9 mouse cellular contexts compared by ENCODE assay signal in the genomic region with DNA sequence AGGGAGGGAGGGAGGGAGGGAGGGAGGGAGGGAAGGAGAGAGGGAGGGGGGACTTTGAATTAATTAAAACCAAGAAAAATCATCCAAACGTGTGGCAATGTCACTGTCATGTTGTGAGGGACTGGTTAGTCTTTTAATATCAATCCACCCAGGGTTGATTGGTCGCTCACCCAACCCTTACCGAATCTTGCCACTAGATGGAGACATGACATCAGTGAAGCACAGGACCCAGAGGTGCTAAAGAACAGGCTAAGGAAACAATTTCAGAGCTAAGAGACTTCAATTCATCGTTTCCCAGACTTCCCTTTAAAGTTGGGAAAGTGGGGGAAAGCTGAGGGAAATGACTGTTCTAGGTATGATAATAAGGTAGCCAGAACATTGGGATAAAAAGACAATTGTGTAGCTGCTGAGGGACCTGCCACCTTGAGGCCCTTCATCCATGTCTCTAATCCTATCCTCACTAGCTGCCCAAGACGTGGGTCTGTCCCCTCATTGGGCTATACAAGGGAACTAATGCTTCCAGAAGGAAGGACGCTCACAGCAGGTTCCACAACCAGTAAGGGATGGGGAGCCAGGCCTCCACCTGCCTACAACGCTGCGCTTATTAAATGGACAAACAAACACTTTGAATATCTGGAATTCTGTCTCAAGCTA.
DNase-seq lines count a peak whose midpoint lies in the region; ATAC-seq lines count a peak whose summit lies in the region.
"Had no signal": no experiment of that assay in that cellular context is flagged by ENCODE, and none has a peak within 500 bp of the region (broad histone marks: within the 10 kb centered on the region; RNA-seq: fewer than 3 reads in every experiment).

No protein-coding gene starts in this region.

- H3K4me3 ChIP-seq in limb, embryonic 13.5 days, result no peak overlapping the region
- no peak overlapping the region for H3K4me3 ChIP-seq in midbrain, embryonic 15.5 days
- no peak overlapping the region for H3K4me3 ChIP-seq in stomach, embryonic 15.5 days (replicated peaks)
- H3K4me3 ChIP-seq: heart, embryonic 13.5 days had no signal

- no peak overlapping the region for H3K9ac ChIP-seq in limb, embryonic 13.5 days
- H3K9ac ChIP-seq in midbrain, embryonic 15.5 days, result no peak overlapping the region
- H3K9ac ChIP-seq in stomach, embryonic 15.5 days, result no peak overlapping the region
- H3K9ac ChIP-seq: heart, embryonic 13.5 days had no signal

- no peaks in the 10 kb centered on the region for H3K27me3 ChIP-seq in limb, embryonic 13.5 days
- no peaks in the 10 kb centered on the region for H3K27me3 ChIP-seq in midbrain, embryonic 15.5 days (replicated peaks)
- H3K27me3 ChIP-seq in stomach, embryonic 15.5 days (replicated peaks), result no peaks in the 10 kb centered on the region
- H3K27me3 ChIP-seq: heart, embryonic 13.5 days had no signal

- H3K4me2 ChIP-seq in limb, embryonic 13.5 days (replicated peaks), result no peak overlapping the region
- H3K4me2 ChIP-seq in midbrain, embryonic 15.5 days, result no peak overlapping the region
- H3K4me2 ChIP-seq in stomach, embryonic 15.5 days, result no peak overlapping the region
- H3K4me2 ChIP-seq: heart, embryonic 13.5 days had no signal

- peaks cover 1% of the 10 kb centered on the region; the same call in 1 of the 2 replicates for H3K4me1 ChIP-seq in limb, embryonic 13.5 days
- H3K4me1 ChIP-seq in midbrain, embryonic 15.5 days, result peaks cover 6% of the 10 kb centered on the region
- H3K4me1 ChIP-seq in stomach, embryonic 15.5 days, result no peaks in the 10 kb centered on the region

- H3K9me3 ChIP-seq in limb, embryonic 13.5 days, result no peaks in the 10 kb centered on the region
- H3K9me3 ChIP-seq in midbrain, embryonic 15.5 days, result no peaks in the 10 kb centered on the region
- H3K9me3 ChIP-seq in stomach, embryonic 15.5 days, result no peaks in the 10 kb centered on the region
- H3K9me3 ChIP-seq: heart, embryonic 13.5 days had no signal

- 48% methylated on average over 8 of the region's 8 CpGs for WGBS in limb, embryonic 13.5 days
- WGBS in midbrain, embryonic 15.5 days, result 36% methylated on average over 8 of the region's 8 CpGs
- WGBS in stomach, embryonic 15.5 days, result 39% methylated on average over 8 of the region's 8 CpGs

- ATAC-seq in limb, embryonic 13.5 days (ENCODE audit: low FRiP score, low read depth), result peak; percentile 73
- ATAC-seq in midbrain, embryonic 15.5 days (replicated peaks), result peak; percentile 80
- peak; percentile 56; the same call in 1 of the 2 replicates for ATAC-seq in stomach, embryonic 15.5 days (ENCODE audit: insufficient read depth, low FRiP score, low read depth)

- peak; percentile 58 to 67 for DNase-seq in B cell, adult 2 months
- peak; percentile 51 for DNase-seq in MEL-GATA-1-ER (ENCODE audit: extremely low read depth, low read depth)
- peak; percentile 80 to 85 for DNase-seq in cerebellum, postnatal 14 days
- peak; percentile 28 for DNase-seq in gastrocnemius, postnatal 14 days
- DNase-seq in kidney, adult 11 months, result peak; percentile 44

- intact Hi-C loops in gastrocnemius, postnatal 14 days (cut with DNase I; ENCODE audit: low total_unique reads), result no loop called here

- peaks cover 9% of the 10 kb centered on the region for H3K36me3 ChIP-seq in limb, embryonic 13.5 days
- H3K36me3 ChIP-seq in midbrain, embryonic 15.5 days (replicated peaks), result no peaks in the 10 kb centered on the region
- no peaks in the 10 kb centered on the region for H3K36me3 ChIP-seq in stomach, embryonic 15.5 days

- H3K27ac ChIP-seq in limb, embryonic 13.5 days, result no peak overlapping the region
- H3K27ac ChIP-seq in midbrain, embryonic 15.5 days, result no peak overlapping the region
- no peak overlapping the region for H3K27ac ChIP-seq in stomach, embryonic 15.5 days
- H3K27ac ChIP-seq: heart, embryonic 13.5 days had no signal

Comparison
In these comparisons a context has a peak if more than half of its experiments do, and no peak if none do; other contexts are left out.
1. DNase-seq: peak in every context shown above with its lines; median percentile 82 in cerebellum, postnatal 14 days; 62 in B cell, adult 2 months; 51 in MEL-GATA-1-ER; 44 in kidney, adult 11 months; 28 in gastrocnemius, postnatal 14 days.